Mouse (Mus musculus) heart, postnatal 25 days (tissue): ENCODE measurements at regions not wholly inside any gene's neighbourhood (a gene's known extent, or its start where the extent isn't known, plus 50 kb on each side); places are given as distances from the start of the nearest gene placed in this dataset.

ENCODE experiments used
- DNase-seq: peaks from one replicate; pipeline ENCODE4 v3.0.0; 2022; ENCODE audit warnings: low spot score
- intact Hi-C: fragments of 180-260 bp; cut with DNase I; formaldehyde crosslinking; loops from one replicate; pipeline ENCODE4 v1.15.1; 2025

- no peak for DNase-seq
- intact Hi-C loops: loop anchor here (5.0 kb wide), 1 partner anchor 45 kb away; no protein-coding TSS in a partner anchor
Observed at GRCm38 (mm10) chr13:5587196-5587595, 274.1 kb upstream of the Klf6 start.

GRCm38 (mm10) chr13:5591286-5591685 is 270.0 kb upstream of the Klf6 start:
- no peak for DNase-seq
- intact Hi-C loops: loop anchor here (5.0 to 10.0 kb wide), 4 partner anchors 159 to 929 kb away; no protein-coding TSS in a partner anchor

- no peak for DNase-seq
- intact Hi-C loops: loop anchor here (1.0 to 10.0 kb wide), 5 partner anchors 160 to 930 kb away; no protein-coding TSS in a partner anchor
Observed at GRCm38 (mm10) chr13:5591837-5592555, 269.3 kb upstream of the Klf6 start.

DNA sequence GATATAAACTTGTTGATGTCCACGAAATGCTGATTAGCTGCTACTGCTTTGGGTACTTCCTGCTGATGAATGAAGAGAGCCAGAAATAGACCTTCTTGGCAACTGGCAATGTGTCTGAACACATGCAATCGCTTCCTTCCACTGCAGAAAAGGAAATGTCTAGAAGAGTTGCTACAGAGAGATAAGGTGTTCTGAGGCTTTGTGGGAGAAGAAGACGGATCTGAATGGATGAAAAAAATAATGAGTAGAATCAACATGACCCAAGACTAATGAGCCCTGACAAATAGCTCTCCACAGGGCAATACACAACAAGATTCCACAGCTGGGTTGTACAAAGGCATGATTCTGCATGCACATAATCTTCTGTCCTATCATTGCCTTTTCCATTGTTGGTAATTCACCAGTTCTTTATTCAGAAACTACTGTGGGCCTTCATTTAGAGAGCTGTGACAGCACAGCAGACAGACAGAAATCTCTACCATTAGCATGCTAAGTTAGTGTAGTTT is 268.7 kb upstream of the Klf6 start:
- intact Hi-C loops: loop anchor here (1.0 to 10.0 kb wide), 5 partner anchors 160 to 930 kb away; no protein-coding TSS in a partner anchor

DNA sequence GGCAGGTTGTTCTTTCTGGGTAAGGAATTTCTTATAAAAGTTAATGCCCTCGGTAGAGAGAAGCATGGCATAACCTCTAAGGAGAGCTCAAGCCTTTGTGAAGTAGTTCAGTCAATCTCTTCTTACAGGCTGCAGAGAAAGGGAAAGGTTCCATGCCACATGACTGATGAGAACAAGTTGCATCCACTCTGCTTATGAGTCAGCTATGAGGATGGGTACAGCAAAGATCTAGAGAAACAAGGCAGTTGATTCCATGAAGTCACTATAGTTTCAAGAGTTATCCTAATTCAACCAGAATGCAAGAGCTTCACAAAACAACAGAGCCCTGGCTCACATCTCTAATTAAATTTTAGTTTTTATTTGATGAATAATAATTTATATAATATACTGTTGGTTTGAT is 259.6 kb upstream of the Klf6 start:
- intact Hi-C loops: no loop called here
- DNase-seq: no peak

More for the DNA sequence above, 268.7 kb upstream of the Klf6 start:
- peak; percentile 36 for DNase-seq

DNA sequence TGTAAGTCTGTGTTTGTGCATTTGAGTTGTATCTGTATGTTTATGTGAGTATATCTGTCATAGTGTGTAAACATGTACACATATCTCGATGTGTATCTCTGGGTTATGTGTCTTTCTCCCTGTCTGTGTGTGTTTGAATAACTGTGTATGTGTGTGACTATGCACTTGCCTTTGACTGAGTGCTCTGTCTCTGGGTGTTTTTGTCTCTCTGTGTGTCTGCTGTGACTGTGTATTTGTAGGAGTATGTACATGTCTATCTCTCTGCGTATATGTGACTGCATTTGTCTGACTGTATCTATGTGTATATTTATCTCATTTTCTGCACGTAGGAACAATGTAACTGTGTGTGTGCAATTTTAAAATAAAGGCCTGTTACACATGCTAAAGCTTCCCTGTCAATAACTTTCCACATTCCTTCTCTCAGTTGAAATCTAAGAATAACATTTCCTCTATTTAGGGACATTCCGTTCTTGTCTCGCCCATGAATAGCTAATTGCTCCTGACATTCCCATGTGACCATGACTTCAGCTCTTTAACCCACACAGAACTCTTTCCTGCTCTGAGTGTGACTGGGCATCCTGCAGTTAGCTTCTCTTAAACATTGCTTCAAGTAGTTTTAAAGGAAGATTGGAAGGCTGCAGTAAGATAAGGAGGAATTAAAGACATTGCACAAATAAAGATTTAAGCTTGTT is 257.2 kb upstream of the Klf6 start:
- DNase-seq: peak; percentile 43

GRCm38 (mm10) chr13:5605418-5605817 is 255.9 kb upstream of the Klf6 start:
- no peak for DNase-seq
- intact Hi-C loops: loop anchor here (5.0 kb wide), 2 partner anchors 168 to 257 kb away; partner anchors contain the start of gene Klf6

More for the DNA sequence above, 257.2 kb upstream of the Klf6 start:
- intact Hi-C loops: no loop called here

- DNase-seq: no peak
- intact Hi-C loops: loop anchor here (5.0 kb wide), 2 partner anchors 170 to 255 kb away; partner anchors contain the start of gene Klf6
Observed at GRCm38 (mm10) chr13:5607462-5607861, 253.8 kb upstream of the Klf6 start.

DNA sequence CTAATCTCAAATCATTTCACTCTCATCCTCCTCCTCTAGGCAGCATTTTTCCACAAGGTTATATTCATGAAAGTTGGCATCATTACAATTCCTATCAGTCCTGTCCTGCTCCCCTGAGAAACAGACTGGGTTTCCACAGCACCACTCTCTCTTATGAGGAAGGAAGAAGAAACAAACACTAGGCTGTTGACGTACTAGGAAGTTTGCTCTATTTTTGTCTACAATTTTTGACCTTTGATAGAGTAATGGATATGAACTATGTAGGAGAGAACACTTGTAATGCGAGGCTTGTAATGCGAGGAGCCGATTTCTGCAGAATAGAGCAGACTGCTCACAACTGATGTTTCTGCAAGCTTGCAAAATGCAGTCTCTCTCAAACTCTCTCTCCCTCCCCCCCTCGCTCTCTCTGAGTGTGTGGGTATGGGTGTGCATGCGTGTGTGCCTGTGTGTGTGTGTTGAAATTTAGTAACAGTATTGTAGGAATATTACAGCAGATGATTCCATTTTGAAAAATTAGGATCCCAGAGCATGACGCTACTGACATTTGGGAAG is 247.0 kb upstream of the Klf6 start:
- no peak for DNase-seq
- intact Hi-C loops: loop anchor here (5.0 to 10.0 kb wide), 3 partner anchors 188 to 861 kb away; no protein-coding TSS in a partner anchor

GRCm38 (mm10) chr13:5614833-5615232 is 246.4 kb upstream of the Klf6 start:
- peak; percentile 14 for DNase-seq
- intact Hi-C loops: loop anchor here (5.0 to 10.0 kb wide), 4 partner anchors 67 to 860 kb away; no protein-coding TSS in a partner anchor

- intact Hi-C loops: loop anchor here (5.0 to 10.0 kb wide), 2 partner anchors 67 to 859 kb away; no protein-coding TSS in a partner anchor
- DNase-seq: no peak
Observed at GRCm38 (mm10) chr13:5615327-5615726, 246.0 kb upstream of the Klf6 start.

DNA sequence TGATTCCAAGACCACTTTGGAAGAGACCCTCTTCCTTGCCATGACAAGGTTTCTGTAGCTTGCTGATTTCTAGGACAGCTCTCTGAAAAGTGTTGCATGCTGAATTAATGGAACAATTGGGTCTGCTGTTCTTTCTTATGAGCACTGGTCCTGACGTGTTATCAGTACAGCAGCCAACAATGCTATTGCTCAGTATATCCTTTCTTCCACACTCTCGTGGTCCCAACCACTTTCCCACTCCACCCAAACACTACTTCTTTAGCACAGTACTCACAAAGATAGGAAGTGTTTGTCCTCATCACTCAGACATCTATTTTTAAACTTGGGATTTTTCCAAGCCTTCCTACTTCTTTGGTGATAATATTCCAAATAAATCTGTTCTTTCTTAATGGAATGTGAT is 233.2 kb upstream of the Klf6 start:
- DNase-seq: no peak

DNA sequence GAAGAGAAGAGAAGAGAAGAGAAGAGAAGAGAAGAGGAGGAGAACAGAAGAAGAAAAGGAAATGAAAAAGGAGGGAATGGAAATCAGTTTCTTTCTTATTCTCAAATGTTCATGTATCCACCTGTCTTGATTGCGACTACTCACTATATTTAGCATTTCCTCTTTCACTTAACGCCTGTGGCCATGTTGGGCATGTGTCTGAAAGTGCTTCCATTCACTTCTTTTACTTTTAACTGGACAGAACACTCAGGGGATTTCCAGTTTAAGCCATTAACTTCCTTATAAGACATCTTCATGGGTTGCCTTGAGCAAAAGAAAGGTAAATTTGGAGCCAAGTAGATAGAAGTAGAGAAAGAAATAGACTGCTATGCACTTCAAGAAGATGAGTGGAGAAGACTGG is 226.3 kb upstream of the Klf6 start:
- no peak for DNase-seq
- intact Hi-C loops: no loop called here

More for the DNA sequence above, 233.2 kb upstream of the Klf6 start:
- intact Hi-C loops: no loop called here

- no peak for DNase-seq
- intact Hi-C loops: no loop called here
Observed at GRCm38 (mm10) chr13:5641743-5642510, 219.4 kb upstream of the Klf6 start.

DNA sequence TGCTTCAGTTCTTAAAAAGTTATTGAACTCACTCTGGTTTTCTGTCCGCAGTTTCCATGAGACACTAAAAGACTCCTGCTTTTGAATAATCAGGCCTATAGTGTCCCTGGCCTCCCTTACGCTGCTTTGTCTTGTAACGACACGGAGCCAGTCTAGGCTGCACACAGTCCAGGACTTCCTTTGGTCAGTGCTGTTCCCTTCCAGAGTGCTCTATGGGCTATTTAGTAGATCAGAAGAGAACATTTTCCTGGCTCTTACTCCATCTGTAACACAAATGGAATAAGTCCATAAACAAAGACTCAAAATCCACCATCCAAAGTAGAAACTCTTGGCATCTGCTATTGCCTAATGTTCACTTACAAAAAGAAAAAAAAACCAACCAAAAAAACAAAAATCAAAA is 213.0 kb upstream of the Klf6 start:
- intact Hi-C loops: no loop called here
- DNase-seq: no peak

- no peak for DNase-seq
- intact Hi-C loops: no loop called here
Observed at GRCm38 (mm10) chr13:5657556-5657955, 203.7 kb upstream of the Klf6 start.

DNA sequence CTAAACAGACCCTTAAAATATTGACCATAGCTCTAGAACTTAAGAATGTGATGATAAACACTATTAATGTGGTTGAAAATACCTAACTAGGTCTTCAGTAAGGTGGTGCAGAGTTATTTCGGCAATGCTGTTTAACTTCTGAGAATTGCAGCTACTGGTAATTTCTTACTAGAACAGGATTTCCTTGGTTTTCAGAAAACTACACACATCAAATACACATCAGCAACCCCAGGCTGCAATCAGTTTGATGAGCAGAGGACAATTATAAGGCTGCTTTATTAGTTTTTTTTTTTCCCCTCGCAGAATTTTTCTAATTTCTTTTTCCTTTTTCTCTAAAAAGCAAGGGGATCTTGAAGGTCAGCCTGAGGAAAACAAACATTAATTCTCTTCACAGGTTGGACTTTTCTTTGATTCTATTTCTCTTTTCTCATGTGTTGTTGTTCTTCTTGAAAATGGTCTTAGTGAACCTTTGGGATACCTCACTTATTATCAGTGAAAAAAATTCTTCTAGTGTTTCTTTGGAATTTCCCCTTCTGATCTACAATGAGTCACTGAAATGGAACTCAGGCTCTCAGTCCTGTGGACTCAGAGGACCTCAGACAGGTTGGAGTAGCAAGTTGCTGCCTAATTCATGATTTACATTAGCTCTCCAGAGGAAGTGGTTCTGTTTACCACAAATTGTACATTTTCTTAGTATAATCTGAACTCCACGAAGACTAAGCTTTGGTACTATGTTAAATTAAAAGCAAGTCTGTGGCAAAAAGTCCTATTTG is 194.9 kb upstream of the Klf6 start:
- intact Hi-C loops: no loop called here
- DNase-seq: no peak

DNA sequence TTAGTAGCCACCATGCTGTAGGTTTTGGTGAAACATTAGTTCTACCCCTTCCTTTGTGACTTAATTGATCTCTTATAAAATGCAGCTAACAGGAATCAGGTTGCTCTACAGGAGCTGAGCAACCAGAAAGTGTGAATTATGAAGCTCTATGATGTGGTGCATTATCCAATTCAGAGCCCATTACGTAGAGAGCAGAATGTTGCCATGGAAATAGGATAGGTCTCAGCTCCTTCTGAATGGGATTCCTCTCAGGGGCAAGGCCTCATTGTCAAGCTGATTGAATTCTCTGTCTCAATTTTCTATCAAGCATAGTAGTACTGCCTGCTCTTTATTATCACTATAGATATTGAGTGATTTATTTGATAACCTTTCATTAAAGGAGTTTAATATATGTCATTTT is 185.6 kb upstream of the Klf6 start:
- DNase-seq: no peak
- intact Hi-C loops: no loop called here

- intact Hi-C loops: no loop called here
- DNase-seq: no peak
Observed at GRCm38 (mm10) chr13:5690124-5690523, 171.2 kb upstream of the Klf6 start.
